Mouse (Mus musculus) large intestine, adult 2 months (tissue): ENCODE measurements around the gene Nxph2. TPM values are rescaled to one million over a fixed set of nuclear protein-coding genes. Genes with fewer than 3 reads are reported as not detected.
"Not testable (repeated sequence)": the region's sequence is repeated elsewhere in the genome, so short reads cannot be mapped to it uniquely, and the experiment has no call there.

Source experiments
- DNase-seq: peaks from one replicate; pipeline ENCODE4 v3.0.0-alpha.2; 2012; ENCODE audit warnings: low read depth, low spot score
- WGBS: fragments of 180-500 bp; shearing (Covaris S2); methylation state at CpG from one replicate; pipeline ENCODE4 v1.1.7; 2018; 5-methylcytosine and 5-hydroxymethylcytosine counted together
- polyA plus RNA-seq: library from polyadenylated mRNA; depleted of rRNA; stranded (reverse); fragments of >200 nt; gene quantifications from 2 replicates; pipeline ENCODE4 v1.2.3, GENCODE M21; 2012; rRNA removed

Gene Nxph2
- not detected in 2 replicates for polyA plus RNA-seq

DNA sequence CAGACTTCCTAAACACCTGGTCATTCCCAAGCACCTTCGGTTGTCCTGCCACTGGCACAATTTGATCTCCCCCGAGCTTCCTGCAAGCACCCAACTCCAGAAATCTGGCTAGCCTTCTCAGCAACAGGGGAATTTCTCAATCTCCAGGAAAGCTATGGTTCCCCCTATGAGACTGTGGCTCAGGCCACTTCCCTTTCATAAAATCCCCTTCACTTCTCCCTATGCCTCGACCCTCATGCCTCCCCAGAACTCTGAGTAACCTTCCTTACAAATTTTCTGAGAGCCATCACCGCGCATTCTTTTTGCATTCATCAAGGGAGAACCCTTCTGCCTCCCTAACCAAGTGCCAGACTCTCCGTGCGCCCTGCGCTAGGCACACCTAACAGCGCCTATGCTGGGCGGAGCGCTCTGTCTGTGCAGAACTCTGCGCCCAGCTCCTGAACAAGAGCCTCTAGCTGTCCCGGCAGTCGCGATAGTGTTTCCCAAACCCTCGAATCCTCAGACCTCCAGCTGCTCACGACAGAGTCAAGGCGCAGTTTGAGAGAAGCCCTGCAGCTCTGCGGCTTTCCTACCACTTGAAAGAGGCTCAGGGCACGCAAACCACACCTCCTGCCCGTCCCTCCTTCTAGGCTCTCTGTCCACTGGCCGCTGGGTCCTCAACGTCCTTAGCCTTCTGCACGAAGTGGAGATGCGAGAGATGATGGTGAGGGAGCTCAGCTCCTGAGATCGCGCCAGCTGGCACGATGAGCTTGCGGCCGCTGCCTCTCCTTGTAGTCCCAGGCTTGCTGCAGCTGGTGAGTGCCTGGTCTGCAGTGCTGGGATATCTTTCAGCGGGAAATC, at the start of gene Nxph2:
Nxph2 (plus strand) TSS at position 501 of the 840 bp plus-strand sequence.
- WGBS, result 4% methylated on average over 31 of the region's 31 CpGs
- no peak for DNase-seq

GRCm38 (mm10) chr2:23290991-23291390, 30.1 kb upstream of the Nxph2 start:
- 63% methylated on average over 19 of the region's 19 CpGs for WGBS
- DNase-seq, result not testable (repeated sequence)

GRCm38 (mm10) chr2:23314869-23315268, 6.2 kb upstream of the Nxph2 start:
- no peak for DNase-seq
- 0% methylated on average over 1 of the region's 1 CpGs for WGBS

Other genes starting within 250 kb of the Nxph2 start
- gene Mastl, start 165.2 kb upstream of the Nxph2 start, polyA plus RNA-seq, result 0.46 and 1.6 TPM in 2 replicates
- 4.6 and 6.1 TPM in 2 replicates for gene Yme1l1, start 164.9 kb upstream of the Nxph2 start, polyA plus RNA-seq
- not detected in 2 replicates for gene 4931423N10Rik, start 113.8 kb upstream of the Nxph2 start, polyA plus RNA-seq